Mouse (Mus musculus) megakaryocyte, embryonic 14.5 days (primary cell): ENCODE measurements around the gene Myod1. TPM values are rescaled to one million over a fixed set of nuclear protein-coding genes. Genes with fewer than 3 reads are reported as not detected.

ENCODE experiments used
- H3K27me3 ChIP-seq: replicated peaks from 2 replicates; pipeline ENCODE3; 2012; ENCODE audit warnings: inconsistent platforms
- H3K36me3 ChIP-seq: replicated peaks from 2 replicates; pipeline ENCODE3; 2012; ENCODE audit warnings: low read length, inconsistent platforms, mixed read lengths
- H3K4me1 ChIP-seq: 2 replicates; pipeline ENCODE4 v1.6.1; 2012; ENCODE audit warnings: inconsistent platforms
- H3K4me3 ChIP-seq: replicated peaks from 2 replicates; pipeline ENCODE3; 2012; ENCODE audit warnings: moderate library complexity, mild to moderate bottlenecking, inconsistent platforms
- H3K9me3 ChIP-seq: 2 replicates; pipeline ENCODE4 v1.6.1; 2012; ENCODE audit warnings: inconsistent platforms
- FLI1 ChIP-seq: IDR thresholded peaks from 2 replicates; pipeline ENCODE4 v1.6.1; 2012; ENCODE audit warnings: low read length, inconsistent platforms, mixed read lengths
- GATA1 ChIP-seq: IDR thresholded peaks from 3 replicates; pipeline ENCODE4 v1.6.1; 2012; ENCODE audit warnings: mixed read lengths, low read length, inconsistent platforms, borderline replicate concordance
- polyA plus RNA-seq: library from polyadenylated mRNA; stranded (reverse); fragments of >175 nt; gene quantifications from 2 replicates; pipeline ENCODE4 v1.2.3, GENCODE M21; 2012; ENCODE audit warnings: low replicate concordance; ENCODE audit not compliant: insufficient read depth

The Myod1 gene
- polyA plus RNA-seq, 1 experiment, result not detected

DNA sequence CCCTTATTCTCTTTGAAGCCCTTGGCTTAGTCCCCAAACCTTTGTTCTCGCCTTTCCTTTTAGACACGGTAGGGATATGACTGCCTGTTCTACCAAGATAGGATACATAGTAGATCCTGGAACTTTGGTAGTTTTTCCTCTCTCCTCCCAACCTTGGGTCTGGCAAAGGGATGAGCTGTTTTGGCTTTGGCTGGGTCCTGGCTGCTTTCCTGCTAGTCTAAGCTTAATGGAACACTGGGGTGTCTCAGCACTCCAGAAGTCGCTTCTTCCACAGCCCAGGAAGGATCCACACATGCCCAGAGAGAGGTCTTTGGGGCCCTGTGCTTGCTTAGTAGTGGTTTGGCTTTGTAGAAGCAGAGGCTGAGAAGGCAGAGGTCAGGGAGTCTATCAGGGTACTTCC is 47.7 kb downstream of the Myod1 start:
- no peaks in the 10 kb centered on the region for H3K9me3 ChIP-seq
- H3K36me3 ChIP-seq, result no peaks in the 10 kb centered on the region
- no peak for TF ChIP-seq FLI1
- TF ChIP-seq GATA1, result no peak
- peaks cover 91% of the 10 kb centered on the region for H3K27me3 ChIP-seq
- peaks cover 13% of the 10 kb centered on the region for H3K4me1 ChIP-seq
- no peak overlapping the region for H3K4me3 ChIP-seq

- Histone ChIP-seq H3K4me1 (peaks cover 16% of the 10 kb centered on the region), H3K27me3 (peaks cover 88% of the 10 kb centered on the region), H3K4me3 (no peak overlapping the region), H3K36me3 (no peaks in the 10 kb centered on the region), H3K9me3 (no peaks in the 10 kb centered on the region)
- TF ChIP-seq FLI1, result no peak
- no peak for TF ChIP-seq GATA1
These were observed 48.7 kb downstream of the Myod1 start for GRCm38 (mm10) chr7:46425012-46425411.

Other genes with a start within 250 kb of the Myod1 start
- gene Abcc8, start 196.4 kb upstream of the Myod1 start, polyA plus RNA-seq, result not detected in 2 replicates
- not detected in 2 replicates for gene Ush1c, start 138.0 kb upstream of the Myod1 start, polyA plus RNA-seq
- not detected in 2 replicates for gene Otog, start 135.5 kb upstream of the Myod1 start, polyA plus RNA-seq
- gene Kcnc1, start 20.0 kb downstream of the Myod1 start, polyA plus RNA-seq, result 0.27 TPM in 1 of 2 replicates, not detected in the other